Mouse (Mus musculus): ENCODE measurements around the gene Sumf2. TPM values are rescaled to one million over a fixed set of nuclear protein-coding genes. Genes with fewer than 3 reads are reported as not detected.
A peak's percentile ranks its signal among the peaks of the same experiment; 100 is the strongest.

Sumf2 gene
- polyA plus RNA-seq, 1 experiment from 2014 or later = 52.1 TPM

GRCm38 (mm10) chr5:129895198-129896088 lies 48.7 kb downstream of the Sumf2 start, which contains the start of gene Zbed5:
Gene Zbed5 (plus strand): TSS chr5:129895723.
- DNase-seq (ENCODE audit: low spot score) (peak; percentile 98), ATAC-seq (replicated peaks; ENCODE audit: low FRiP score, low read depth) (peak; percentile 97)
- H3K9ac ChIP-seq (ENCODE audit: low read depth, low read length) = peak within 1 kb of the TSS; percentile 53
- no peak within 1 kb of the TSS for H3K27ac ChIP-seq
- H3K9me3 ChIP-seq (replicated peaks; ENCODE audit: low read length) = no peaks in the 10 kb centered on the region
- H3K4me2 ChIP-seq (ENCODE audit: low read length) = peak within 1 kb of the TSS; percentile 86
- peak within 1 kb of the TSS; percentile 66 for H3K4me3 ChIP-seq (replicated peaks; ENCODE audit: low read depth, low read length)
- 0 out of 2 replicates have a peak, but pooled peaks cover 6% of the 10 kb centered on the region for H3K4me1 ChIP-seq (replicated peaks; ENCODE audit: insufficient read depth, low read length)
- no peak for TF ChIP-seq CTCF (IDR thresholded peaks at IDR 0.05; ENCODE audit: low read depth)
- no peaks in the 10 kb centered on the region for H3K36me3 ChIP-seq (ENCODE audit: insufficient read depth, low read length)
- H3K27me3 ChIP-seq (ENCODE audit: insufficient read depth, low read length) = no peaks in the 10 kb centered on the region
- 2% methylated on average over 44 of the region's 44 CpGs for WGBS

- H3K27ac ChIP-seq = no peak within 1 kb of the TSS
- no peak for DNase-seq (ENCODE audit: low spot score)
- WGBS = 91% methylated on average over 1 of the region's 1 CpGs
- ATAC-seq (replicated peaks; ENCODE audit: low FRiP score, low read depth) = no peak
- H3K9ac ChIP-seq (ENCODE audit: low read depth, low read length) = no peak within 1 kb of the TSS
- TF ChIP-seq CTCF (IDR thresholded peaks at IDR 0.05; ENCODE audit: low read depth) = no peak
- H3K9me3 ChIP-seq (replicated peaks; ENCODE audit: low read length) = no peaks in the 10 kb centered on the region
- H3K4me1 ChIP-seq (replicated peaks; ENCODE audit: insufficient read depth, low read length) = 0 out of 2 replicates have a peak, but pooled peaks cover 6% of the 10 kb centered on the region
- H3K27me3 ChIP-seq (ENCODE audit: insufficient read depth, low read length) = no peaks in the 10 kb centered on the region
- H3K4me2 ChIP-seq (ENCODE audit: low read length) = no peak within 1 kb of the TSS
- no peak within 1 kb of the TSS for H3K4me3 ChIP-seq (replicated peaks; ENCODE audit: low read depth, low read length)
- 0 out of 2 replicates have a peak, but pooled peaks cover 5% of the 10 kb centered on the region for H3K36me3 ChIP-seq (ENCODE audit: insufficient read depth, low read length)
These were observed 51.7 kb downstream of the Sumf2 start, which contains the start of gene Phkg1 for GRCm38 (mm10) chr5:129898449-129898848. Gene Phkg1 (minus strand): TSS chr5:129898549.

- H3K27ac ChIP-seq = 0 out of 2 replicates have a peak overlapping the region, but pooled peaks have one; percentile 95
- H3K27me3 ChIP-seq (ENCODE audit: insufficient read depth, low read length) = no peaks in the 10 kb centered on the region
- no peak for DNase-seq (ENCODE audit: low spot score)
- ATAC-seq (replicated peaks; ENCODE audit: low FRiP score, low read depth) = no peak
- 0 out of 2 replicates have a peak overlapping the region, but pooled peaks have one; percentile 74 for H3K9ac ChIP-seq (ENCODE audit: low read depth, low read length)
- no peaks in the 10 kb centered on the region for H3K36me3 ChIP-seq (ENCODE audit: insufficient read depth, low read length)
- 24% methylated on average over 4 of the region's 4 CpGs for WGBS
- peak overlapping the region; percentile 94 for H3K4me2 ChIP-seq (ENCODE audit: low read length)
- peak overlapping the region; percentile 63 for H3K4me3 ChIP-seq (replicated peaks; ENCODE audit: low read depth, low read length)
- TF ChIP-seq CTCF (IDR thresholded peaks at IDR 0.05; ENCODE audit: low read depth) = no peak
- no peaks in the 10 kb centered on the region for H3K4me1 ChIP-seq (replicated peaks; ENCODE audit: insufficient read depth, low read length)
- H3K9me3 ChIP-seq (replicated peaks; ENCODE audit: low read length) = no peaks in the 10 kb centered on the region
These were observed 61.0 kb downstream of the Sumf2 start for GRCm38 (mm10) chr5:129907775-129908174.

- peak; percentile 55 for TF ChIP-seq CTCF (IDR thresholded peaks at IDR 0.05; ENCODE audit: low read depth)
- DNase-seq (ENCODE audit: low spot score) (peak; percentile 97), ATAC-seq (replicated peaks; ENCODE audit: low FRiP score, low read depth) (peak; percentile 98)
- Histone ChIP-seq H3K27me3 (ENCODE audit: insufficient read depth, low read length) (no peaks in the 10 kb centered on the region), H3K36me3 (ENCODE audit: insufficient read depth, low read length) (no peaks in the 10 kb centered on the region), H3K4me1 (replicated peaks; ENCODE audit: insufficient read depth, low read length) (no peaks in the 10 kb centered on the region), H3K9me3 (replicated peaks; ENCODE audit: low read length) (no peaks in the 10 kb centered on the region), H3K4me3 (replicated peaks; ENCODE audit: low read depth, low read length) (peak within 1 kb of the TSS; percentile 63), H3K9ac (ENCODE audit: low read depth, low read length) (peak within 1 kb of the TSS; percentile 74), H3K4me2 (ENCODE audit: low read length) (peak within 1 kb of the TSS; percentile 94), H3K27ac (peak within 1 kb of the TSS; percentile 95)
- WGBS = under 1% methylated on average over 63 of the region's 63 CpGs
These were observed 61.6 kb downstream of the Sumf2 start, which contains the start of gene Nupr1l for GRCm38 (mm10) chr5:129908242-129908965. Gene Nupr1l (plus strand): TSS chr5:129908540.

- Histone ChIP-seq H3K27ac (peak overlapping the region; percentile 95), H3K9ac (ENCODE audit: low read depth, low read length) (peak overlapping the region; percentile 74), H3K4me2 (ENCODE audit: low read length) (peak overlapping the region; percentile 94), H3K36me3 (ENCODE audit: insufficient read depth, low read length) (no peaks in the 10 kb centered on the region), H3K9me3 (replicated peaks; ENCODE audit: low read length) (no peaks in the 10 kb centered on the region), H3K4me3 (replicated peaks; ENCODE audit: low read depth, low read length) (peak overlapping the region; percentile 63; the same call in 1 of the 2 replicates), H3K27me3 (ENCODE audit: insufficient read depth, low read length) (no peaks in the 10 kb centered on the region), H3K4me1 (replicated peaks; ENCODE audit: insufficient read depth, low read length) (no peaks in the 10 kb centered on the region)
- DNase-seq (ENCODE audit: low spot score) (no peak), ATAC-seq (replicated peaks; ENCODE audit: low FRiP score, low read depth) (no peak)
- 71% methylated on average over 9 of the region's 9 CpGs for WGBS
- no peak for TF ChIP-seq CTCF (IDR thresholded peaks at IDR 0.05; ENCODE audit: low read depth)
These were observed 62.4 kb downstream of the Sumf2 start for GRCm38 (mm10) chr5:129909147-129909546.

- DNase-seq (ENCODE audit: low spot score) = no peak
- TF ChIP-seq CTCF (IDR thresholded peaks at IDR 0.05; ENCODE audit: low read depth) = no peak
- 73% methylated on average over 7 of the region's 7 CpGs for WGBS
These were observed 62.8 kb downstream of the Sumf2 start for GRCm38 (mm10) chr5:129909591-129909990.

More at GRCm38 (mm10) chr5:129909591-129909990, 62.8 kb downstream of the Sumf2 start:
- H3K27me3 ChIP-seq (ENCODE audit: insufficient read depth, low read length) = no peaks in the 10 kb centered on the region
- no peak overlapping the region for H3K27ac ChIP-seq
- H3K4me2 ChIP-seq (ENCODE audit: low read length) = no peak overlapping the region
- no peak overlapping the region for H3K4me3 ChIP-seq (replicated peaks; ENCODE audit: low read depth, low read length)
- ATAC-seq (replicated peaks; ENCODE audit: low FRiP score, low read depth) = no peak
- H3K36me3 ChIP-seq (ENCODE audit: insufficient read depth, low read length) = no peaks in the 10 kb centered on the region
- H3K9me3 ChIP-seq (replicated peaks; ENCODE audit: low read length) = no peaks in the 10 kb centered on the region
- no peak overlapping the region for H3K9ac ChIP-seq (ENCODE audit: low read depth, low read length)
- no peaks in the 10 kb centered on the region for H3K4me1 ChIP-seq (replicated peaks; ENCODE audit: insufficient read depth, low read length)

Other genes with a start within 250 kb of the Sumf2 start
- gene Zfp11, start 176.9 kb upstream of the Sumf2 start, polyA plus RNA-seq (2015; fragmentation: Nextera tagmentation; extraction: Ambion mirVana) = 2.9 and 3.7 TPM in 2 replicates
- 0.17 TPM in 1 of 2 replicates, not detected in the other for gene Sept14, start 138.5 kb upstream of the Sumf2 start, polyA plus RNA-seq (2015; fragmentation: Nextera tagmentation; extraction: Ambion mirVana)
- 209 and 211 TPM in 2 replicates for gene Mrps17, start 131.5 kb upstream of the Sumf2 start, polyA plus RNA-seq (2015; fragmentation: Nextera tagmentation; extraction: Ambion mirVana)
- 225 and 228 TPM in 2 replicates for gene Nipsnap2, start 121.9 kb upstream of the Sumf2 start, polyA plus RNA-seq (2015; fragmentation: Nextera tagmentation; extraction: Ambion mirVana)
- gene Psph, start 59.5 kb upstream of the Sumf2 start, polyA plus RNA-seq (2015; fragmentation: Nextera tagmentation; extraction: Ambion mirVana) = 65.8 and 66.1 TPM in 2 replicates
- gene Chchd2, start 40.5 kb downstream of the Sumf2 start, polyA plus RNA-seq (2015; fragmentation: Nextera tagmentation; extraction: Ambion mirVana) = 1,323 and 1,401 TPM in 2 replicates
- 6.1 and 6.6 TPM in 2 replicates for gene Zbed5, start 48.7 kb downstream of the Sumf2 start, polyA plus RNA-seq (2015; fragmentation: Nextera tagmentation; extraction: Ambion mirVana)
- gene Phkg1, start 51.6 kb downstream of the Sumf2 start, polyA plus RNA-seq (2015; fragmentation: Nextera tagmentation; extraction: Ambion mirVana) = 0.05 and 0.10 TPM in 2 replicates
- gene Nupr1l, start 61.6 kb downstream of the Sumf2 start, polyA plus RNA-seq (2015; fragmentation: Nextera tagmentation; extraction: Ambion mirVana) = 6.5 and 6.8 TPM in 2 replicates
- gene Vkorc1l1, start 95.0 kb downstream of the Sumf2 start, polyA plus RNA-seq (2015; fragmentation: Nextera tagmentation; extraction: Ambion mirVana) = 19.4 and 20.7 TPM in 2 replicates
- 51.2 and 52.7 TPM in 2 replicates for gene Gusb, start 156.1 kb downstream of the Sumf2 start, polyA plus RNA-seq (2015; fragmentation: Nextera tagmentation; extraction: Ambion mirVana)
- 86.4 and 94.1 TPM in 2 replicates for gene Asl, start 182.3 kb downstream of the Sumf2 start, polyA plus RNA-seq (2015; fragmentation: Nextera tagmentation; extraction: Ambion mirVana)
- 36.8 and 42.8 TPM in 2 replicates for gene Crcp, start 182.3 kb downstream of the Sumf2 start, polyA plus RNA-seq (2015; fragmentation: Nextera tagmentation; extraction: Ambion mirVana)
- gene Tpst1, start 226.3 kb downstream of the Sumf2 start, polyA plus RNA-seq (2015; fragmentation: Nextera tagmentation; extraction: Ambion mirVana) = 63.9 and 66.5 TPM in 2 replicates